Mouse (Mus musculus): Measurements from ENCODE around the gene Mapkap1.

Gene Mapkap1

DNA sequence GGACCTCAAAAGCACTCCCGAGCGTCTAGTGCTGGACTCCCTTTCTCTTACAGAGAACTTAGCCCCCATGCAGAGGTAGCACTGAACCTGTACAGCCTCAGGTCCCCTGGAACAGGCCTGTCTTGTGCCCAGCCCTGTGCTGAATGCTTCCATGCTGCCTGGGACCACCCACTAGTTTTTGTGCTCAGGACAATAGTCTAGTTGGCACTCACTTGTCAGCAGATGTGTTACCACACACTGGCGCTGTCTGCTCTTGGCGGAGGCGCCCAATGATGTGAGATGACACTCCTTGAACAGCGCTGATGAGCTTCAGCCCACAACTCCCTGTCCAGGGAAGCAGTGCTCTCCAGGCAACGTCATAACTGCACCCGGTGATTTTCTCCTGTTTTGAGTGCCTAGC is 182.0 kb downstream of the Mapkap1 start:
- no peak for DNase-seq (ENCODE audit: low read depth)

GRCm38 (mm10) chr2:34591721-34592360 is 185.3 kb downstream of the Mapkap1 start:
- DNase-seq (ENCODE audit: low read depth), result no peak

- DNase-seq (ENCODE audit: low read depth), result no peak
Measured at GRCm38 (mm10) chr2:34592361-34592960, 185.9 kb downstream of the Mapkap1 start.

DNA sequence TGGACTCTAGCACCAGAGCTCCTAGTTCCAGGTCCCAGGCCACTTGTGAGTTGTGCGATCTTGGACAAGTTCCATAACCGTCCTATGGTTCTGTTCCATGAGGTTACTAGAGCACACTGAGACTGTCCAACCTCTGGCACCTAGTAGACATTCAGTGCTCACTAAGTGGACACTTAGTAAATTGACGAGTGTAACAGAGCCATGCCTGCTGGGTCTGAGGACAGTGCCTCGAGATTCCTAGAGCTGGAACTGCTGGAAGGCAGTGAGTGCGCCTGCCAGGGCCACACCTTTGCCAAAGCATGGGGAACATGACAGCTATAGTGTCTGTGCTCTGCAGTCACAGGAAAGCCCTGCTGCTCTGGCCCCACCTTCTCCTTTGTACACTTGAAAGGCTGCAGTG is 187.4 kb downstream of the Mapkap1 start:
- DNase-seq (ENCODE audit: low read depth), result no peak

- DNase-seq (ENCODE audit: low read depth), result peak; percentile 34
Measured at GRCm38 (mm10) chr2:34599606-34600255, 193.2 kb downstream of the Mapkap1 start.

- no peak for DNase-seq (ENCODE audit: low read depth)
Measured at GRCm38 (mm10) chr2:34600734-34601133, 194.2 kb downstream of the Mapkap1 start.

- no peak for DNase-seq (ENCODE audit: low read depth)
Measured at GRCm38 (mm10) chr2:34602111-34602541, 195.6 kb downstream of the Mapkap1 start.

DNA sequence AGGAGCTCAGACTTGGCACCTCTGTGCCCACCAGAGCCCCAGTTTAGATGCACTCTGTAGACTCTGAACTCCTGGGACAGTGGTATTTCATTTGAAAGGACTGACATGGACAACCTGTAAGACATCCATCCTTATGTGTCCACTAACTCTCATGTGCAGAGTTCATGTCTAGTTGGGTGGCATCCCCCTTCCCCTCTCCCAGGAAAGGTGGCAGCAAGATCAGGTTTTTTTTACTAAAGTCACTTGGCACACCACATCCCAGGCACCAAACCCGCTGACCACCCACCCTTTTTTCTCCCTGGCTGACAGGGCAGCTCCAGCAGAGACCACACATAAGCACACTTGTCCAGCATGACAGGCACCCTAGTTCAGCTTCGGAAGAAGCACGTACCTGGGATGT is 196.3 kb downstream of the Mapkap1 start:
- no peak for DNase-seq (ENCODE audit: low read depth)

DNA sequence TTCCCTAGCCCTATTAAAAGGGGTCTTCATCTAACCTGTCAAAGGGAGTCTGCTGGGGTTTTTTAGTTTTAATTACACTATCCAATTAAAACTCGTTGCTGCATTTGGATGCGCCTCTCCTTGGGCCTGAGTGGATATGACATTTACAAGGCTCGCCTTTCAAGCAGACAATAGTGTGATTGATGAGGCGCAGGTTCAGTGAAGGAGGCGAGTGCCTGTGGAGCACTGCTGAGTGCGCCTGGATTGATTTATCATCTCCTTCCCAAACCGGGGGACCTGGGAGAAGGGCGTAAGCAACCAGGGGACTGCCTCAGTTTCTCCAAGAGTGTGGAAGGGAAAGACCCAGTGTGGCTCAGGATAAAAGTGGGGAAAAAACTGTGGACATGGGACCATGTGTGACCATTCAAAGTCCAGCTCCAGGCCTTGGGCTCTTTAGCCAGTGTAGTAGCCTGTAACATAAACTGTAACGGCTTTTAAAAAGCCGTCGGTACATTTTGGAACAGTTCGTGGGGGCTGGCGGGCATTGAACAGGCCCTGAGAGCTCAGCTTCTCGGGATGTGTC is 197.2 kb downstream of the Mapkap1 start:
- DNase-seq (ENCODE audit: low read depth), result no peak

DNA sequence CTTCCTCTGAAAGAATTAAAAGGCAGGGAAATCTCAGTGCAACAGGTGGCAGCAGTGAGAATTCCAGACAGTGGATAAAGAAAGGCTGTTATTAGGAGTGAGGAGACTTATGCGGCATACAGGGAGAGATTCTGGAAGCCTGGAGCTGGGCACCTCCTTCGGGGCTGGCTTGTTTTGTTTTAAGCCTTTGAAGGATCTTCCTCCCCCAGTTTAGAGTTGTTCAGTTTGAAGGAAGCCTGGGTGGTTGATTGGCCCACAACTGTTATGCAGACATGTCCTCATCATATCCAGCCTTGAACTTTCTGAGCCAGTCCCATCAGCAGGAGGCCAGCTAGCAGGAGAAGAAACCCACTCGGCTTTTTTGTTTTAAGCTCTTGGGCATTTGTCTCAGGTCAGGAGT is 198.5 kb downstream of the Mapkap1 start:
- DNase-seq (ENCODE audit: low read depth), result no peak

- no peak for DNase-seq (ENCODE audit: low read depth)
Measured at GRCm38 (mm10) chr2:34608917-34609316, 202.3 kb downstream of the Mapkap1 start.

DNA sequence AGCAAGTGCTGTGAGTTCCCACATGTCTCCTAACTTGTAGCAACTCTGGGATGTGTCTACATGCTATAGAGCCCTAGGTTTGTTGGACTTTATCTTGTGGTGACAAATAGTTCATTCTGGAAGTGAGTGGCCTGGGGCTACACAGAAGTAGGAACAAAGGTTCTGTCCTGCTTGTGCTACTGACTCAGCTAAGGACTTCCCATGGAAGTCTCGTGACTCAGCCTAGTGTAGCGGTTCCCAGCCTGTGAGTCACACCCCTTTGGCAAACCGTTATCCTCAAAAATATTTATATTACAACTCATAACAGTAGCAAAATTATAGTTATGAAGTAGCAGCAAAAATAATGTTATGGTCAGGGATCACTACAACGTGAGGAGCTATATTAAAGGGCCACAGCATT is 202.9 kb downstream of the Mapkap1 start:
- peak; percentile 74 for DNase-seq (ENCODE audit: low read depth)

- no peak for DNase-seq (ENCODE audit: low read depth)
Measured at GRCm38 (mm10) chr2:34620778-34621415, 214.3 kb downstream of the Mapkap1 start.

DNA sequence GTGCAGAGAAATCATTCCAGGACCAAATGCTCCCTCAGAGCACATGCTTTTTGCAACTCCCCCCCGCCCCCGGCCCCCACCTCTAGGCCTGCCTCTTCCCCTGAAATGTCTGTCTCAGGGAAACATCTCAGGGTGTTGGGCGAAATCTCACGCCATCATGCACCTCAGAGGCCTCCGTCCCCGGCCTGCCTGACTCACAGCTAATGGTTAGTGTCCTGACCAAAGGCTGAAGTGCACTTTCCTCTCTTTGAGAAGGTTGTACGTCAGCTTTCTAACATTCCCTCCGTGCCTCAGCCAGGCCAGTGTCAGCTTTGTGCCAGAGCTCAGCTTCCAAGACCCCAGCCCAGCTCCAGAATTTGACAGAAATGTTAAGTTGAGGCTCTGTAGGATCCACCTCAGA is 214.9 kb downstream of the Mapkap1 start:
- no peak for DNase-seq (ENCODE audit: low read depth)

- no peak for DNase-seq (ENCODE audit: low read depth)
Measured at GRCm38 (mm10) chr2:34622518-34622917, 215.9 kb downstream of the Mapkap1 start.

- no peak for DNase-seq (ENCODE audit: low read depth)
Measured at GRCm38 (mm10) chr2:34623181-34623580, 216.6 kb downstream of the Mapkap1 start.

DNA sequence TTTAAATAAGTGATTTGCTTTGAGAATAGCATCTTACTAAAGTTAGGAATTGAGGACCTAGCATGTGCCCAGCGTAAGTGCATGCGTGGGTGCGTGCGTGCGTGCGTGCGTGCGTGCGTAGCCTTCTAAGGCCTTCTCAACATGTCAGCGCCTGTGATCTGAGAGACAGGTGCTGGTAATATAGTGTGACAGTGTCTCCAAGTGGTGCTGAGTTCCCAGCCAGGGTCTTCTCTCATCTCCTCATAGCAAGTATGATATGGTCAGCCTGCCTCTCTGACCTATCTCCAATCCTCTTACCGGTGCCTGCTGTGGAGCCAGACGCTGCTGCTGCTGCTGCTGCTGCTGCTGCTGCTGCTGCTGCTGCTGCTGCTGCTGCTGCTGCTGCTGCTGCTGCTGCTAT is 217.5 kb downstream of the Mapkap1 start:
- no peak for DNase-seq (ENCODE audit: low read depth)

GRCm38 (mm10) chr2:34627328-34628226 is 221.0 kb downstream of the Mapkap1 start:
- DNase-seq (ENCODE audit: low read depth), result peak; percentile 90

DNA sequence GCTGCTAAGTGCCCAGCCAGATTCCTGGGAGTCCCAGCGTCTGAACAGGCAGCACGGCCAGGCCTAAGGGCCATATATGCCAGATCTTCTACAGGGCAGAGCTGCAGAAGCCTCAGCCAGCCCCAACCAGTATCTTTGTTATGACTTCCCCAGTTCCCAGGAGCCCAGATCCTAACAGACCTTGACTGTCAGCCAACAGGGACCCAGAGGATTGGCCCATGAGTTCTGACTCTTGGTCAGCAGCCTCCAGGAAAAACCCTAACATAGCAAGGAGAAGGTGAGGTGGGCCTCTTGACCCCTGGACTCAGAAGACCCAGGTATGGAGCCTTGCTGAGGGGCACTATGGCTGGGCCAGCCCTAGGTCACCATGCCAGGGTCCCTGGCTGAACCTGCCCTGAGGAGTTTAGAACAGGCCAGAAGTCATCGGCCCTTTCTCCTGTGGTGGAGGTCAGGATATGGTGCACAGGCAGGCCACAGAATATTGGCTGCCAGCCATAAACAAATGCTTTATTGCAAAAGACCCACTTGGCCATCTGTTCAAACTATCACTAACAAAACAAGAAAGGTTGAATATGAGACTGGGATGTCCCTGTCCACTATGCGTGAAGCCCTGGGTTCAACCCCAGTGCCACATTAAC is 222.5 kb downstream of the Mapkap1 start:
- peak; percentile 89 for DNase-seq (ENCODE audit: low read depth)

DNA sequence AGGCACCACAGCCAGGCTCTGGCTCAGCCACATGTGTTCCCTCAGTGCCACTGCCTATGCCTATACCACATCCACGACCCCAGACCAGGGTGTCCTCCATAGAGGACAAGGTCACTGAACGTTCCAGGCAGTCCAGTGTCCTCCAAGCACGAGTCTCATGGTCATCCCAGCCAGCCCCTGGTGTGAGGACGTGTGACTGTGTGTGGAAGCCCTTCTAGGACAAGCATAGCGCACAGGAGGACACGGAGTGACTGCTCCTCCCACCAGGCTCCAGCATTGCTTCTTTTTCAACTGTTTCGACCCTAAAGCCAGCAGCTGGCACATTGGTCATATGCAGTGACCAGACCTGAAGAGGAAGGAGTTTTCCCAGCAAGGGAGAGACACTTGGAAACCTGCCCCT is 223.2 kb downstream of the Mapkap1 start:
- no peak for DNase-seq (ENCODE audit: low read depth)

GRCm38 (mm10) chr2:34630445-34630844 is 223.9 kb downstream of the Mapkap1 start:
- no peak for DNase-seq (ENCODE audit: low read depth)

Data from 416B (cell line).